Mouse (Mus musculus): ENCODE results near the gene Lhx9. TPM values are rescaled to one million over a fixed set of nuclear protein-coding genes. Genes with fewer than 3 reads are reported as not detected.

Lhx9 gene
- 0.04 TPM in 1 of 2 replicates, not detected in the other for polyA plus RNA-seq (2012; rRNA removed; ENCODE audit: low replicate concordance)

DNA sequence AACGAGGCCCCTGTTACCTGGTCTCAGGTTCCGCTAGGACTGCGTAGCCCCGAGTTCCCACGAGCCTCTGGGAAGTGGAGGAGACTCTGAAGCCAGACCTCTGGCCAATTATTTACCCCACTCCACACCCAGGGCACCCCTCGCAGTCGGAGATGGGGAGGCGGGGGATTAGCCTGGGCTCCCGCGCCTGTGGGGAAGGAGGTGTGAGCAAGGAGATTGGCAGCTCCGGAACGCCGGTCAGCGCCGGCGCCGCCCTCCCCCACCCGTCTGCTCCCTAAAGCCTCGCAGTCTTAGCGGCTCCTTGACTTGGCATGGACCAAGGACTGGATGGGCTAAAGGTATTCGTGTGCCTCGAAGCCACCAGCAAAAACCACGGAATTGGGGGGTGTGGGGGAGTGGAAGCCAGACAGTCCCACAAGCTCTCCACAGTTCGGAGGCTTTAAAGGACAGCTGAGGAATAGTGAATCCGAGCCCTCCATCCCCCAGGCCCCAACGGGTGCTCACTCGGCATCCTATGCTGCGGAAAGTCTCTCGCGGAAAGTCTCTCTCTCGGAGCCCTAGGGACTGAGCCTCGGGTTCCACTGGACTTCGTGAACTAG, at the start of gene Lhx9:
TSS of gene Lhx9 (minus strand) at position 67 of the 599 bp plus-strand sequence.

DNA sequence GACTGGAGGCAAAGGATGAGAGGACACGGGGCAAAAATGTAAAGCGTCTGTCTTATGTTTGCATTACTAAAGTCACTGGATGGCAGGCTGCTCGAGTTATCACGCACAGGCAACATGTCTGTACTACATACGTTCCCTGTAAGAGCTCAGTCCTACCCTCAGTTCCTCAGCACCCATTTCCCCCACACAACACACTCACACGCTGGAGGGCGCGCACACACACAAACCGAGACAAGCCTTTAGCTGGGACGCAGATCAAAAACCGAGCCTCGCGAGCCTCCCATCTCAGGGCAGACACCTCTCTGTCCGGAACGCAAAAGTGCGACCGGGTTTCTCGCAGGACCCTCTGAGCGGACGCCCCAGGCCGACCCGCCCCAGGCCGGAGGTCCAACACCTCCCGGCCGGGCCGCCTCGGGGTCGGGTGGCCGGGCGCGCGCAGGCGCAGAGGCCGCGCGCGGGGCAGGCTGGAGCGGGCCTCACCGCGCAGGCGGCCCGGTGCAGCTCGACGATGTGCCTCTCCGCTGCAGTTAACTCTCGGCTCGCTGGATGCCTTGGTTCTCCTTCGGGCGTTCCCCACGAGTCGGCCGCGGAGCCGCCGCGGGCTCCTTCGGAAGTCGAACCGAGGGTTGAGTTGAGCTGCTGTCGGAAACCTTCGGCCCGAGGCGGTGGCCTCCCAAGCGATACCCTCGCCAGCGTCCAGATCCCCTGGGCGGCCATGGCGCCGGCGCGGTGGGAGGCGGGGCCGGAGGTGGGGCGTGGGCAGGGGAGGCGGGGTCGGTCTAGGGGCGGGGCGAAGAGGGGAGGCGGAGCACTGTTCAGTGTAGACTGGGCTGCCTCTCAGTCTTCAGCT, 7.9 kb upstream of the Lhx9 start, which contains the start of gene 2310009B15Rik:
TSS of gene 2310009B15Rik (minus strand) at position 752 of the 850 bp plus-strand sequence.

Other genes starting within 250 kb of the Lhx9 start
- gene Nek7, start 228.4 kb downstream of the Lhx9 start, polyA plus RNA-seq (2012; rRNA removed; ENCODE audit: low replicate concordance), result 1.5 TPM in 2 replicates
- 17.4 and 27.9 TPM in 2 replicates for gene 2310009B15Rik, start 8.3 kb upstream of the Lhx9 start, polyA plus RNA-seq (2012; rRNA removed; ENCODE audit: low replicate concordance)
- 2.8 and 4.5 TPM in 2 replicates for gene Dennd1b, start 114.9 kb upstream of the Lhx9 start, polyA plus RNA-seq (2012; rRNA removed; ENCODE audit: low replicate concordance)